Mouse (Mus musculus): ENCODE measurements at regions not wholly inside any gene's neighbourhood (a gene's known extent, or its start where the extent isn't known, plus 50 kb on each side); places are given as distances from the start of the nearest gene placed in this dataset.

GRCm38 (mm10) chr13:52374781-52375180, 156.3 kb downstream of the Diras2 start:
- H3K27me3 ChIP-seq (ENCODE audit: low read depth, poor library complexity, severe bottlenecking): no peaks in the 10 kb centered on the region
- WGBS: 75% methylated on average over 3 of the region's 3 CpGs
- H3K9me3 ChIP-seq (replicated peaks): no peaks in the 10 kb centered on the region; the same call in 1 of the 2 replicates
- no peaks in the 10 kb centered on the region for H3K36me3 ChIP-seq
- no peak overlapping the region for H3K27ac ChIP-seq
- no peaks in the 10 kb centered on the region for H3K4me1 ChIP-seq
- peak; percentile 10 for DNase-seq (ENCODE audit: low spot score)
- no peak overlapping the region for H3K4me3 ChIP-seq

GRCm38 (mm10) chr13:52378236-52378635, 152.8 kb downstream of the Diras2 start:
- Histone ChIP-seq H3K4me3 (no peak overlapping the region), H3K4me1 (no peaks in the 10 kb centered on the region), H3K27ac (no peak overlapping the region), H3K27me3 (ENCODE audit: low read depth, poor library complexity, severe bottlenecking) (no peaks in the 10 kb centered on the region), H3K36me3 (no peaks in the 10 kb centered on the region), H3K9me3 (replicated peaks) (no peaks in the 10 kb centered on the region; the same call in 1 of the 2 replicates)
- peak; percentile 8 for DNase-seq (ENCODE audit: low spot score)
- WGBS: 56% methylated on average over 1 of the region's 1 CpGs

GRCm38 (mm10) chr13:52389271-52389670, 141.8 kb downstream of the Diras2 start:
- Histone ChIP-seq H3K4me1 (no peaks in the 10 kb centered on the region), H3K4me3 (no peak overlapping the region), H3K27me3 (ENCODE audit: low read depth, poor library complexity, severe bottlenecking) (no peaks in the 10 kb centered on the region), H3K9me3 (replicated peaks) (no peaks in the 10 kb centered on the region), H3K27ac (no peak overlapping the region), H3K36me3 (no peaks in the 10 kb centered on the region)
- 90% methylated on average over 5 of the region's 5 CpGs for WGBS
- DNase-seq (ENCODE audit: low spot score): no peak

GRCm38 (mm10) chr13:52395786-52396185, 135.3 kb downstream of the Diras2 start:
- H3K4me1 ChIP-seq: no peaks in the 10 kb centered on the region
- no peaks in the 10 kb centered on the region for H3K36me3 ChIP-seq
- no peaks in the 10 kb centered on the region for H3K9me3 ChIP-seq (replicated peaks)
- no peak for DNase-seq (ENCODE audit: low spot score)
- H3K27ac ChIP-seq: no peak overlapping the region
- no peaks in the 10 kb centered on the region for H3K27me3 ChIP-seq (ENCODE audit: low read depth, poor library complexity, severe bottlenecking)
- H3K4me3 ChIP-seq: no peak overlapping the region
- WGBS: 91% methylated on average over 8 of the region's 8 CpGs

GRCm38 (mm10) chr13:52398344-52398743, 132.7 kb downstream of the Diras2 start:
- Histone ChIP-seq H3K4me3 (no peak overlapping the region), H3K4me1 (no peaks in the 10 kb centered on the region), H3K27me3 (ENCODE audit: low read depth, poor library complexity, severe bottlenecking) (no peaks in the 10 kb centered on the region), H3K27ac (no peak overlapping the region), H3K9me3 (replicated peaks) (no peaks in the 10 kb centered on the region), H3K36me3 (no peaks in the 10 kb centered on the region)
- WGBS: 89% methylated on average over 6 of the region's 6 CpGs
- no peak for DNase-seq (ENCODE audit: low spot score)

GRCm38 (mm10) chr13:52399143-52399542, 131.9 kb downstream of the Diras2 start:
- Histone ChIP-seq H3K27ac (no peak overlapping the region), H3K4me3 (no peak overlapping the region), H3K36me3 (no peaks in the 10 kb centered on the region), H3K9me3 (replicated peaks) (no peaks in the 10 kb centered on the region), H3K27me3 (ENCODE audit: low read depth, poor library complexity, severe bottlenecking) (no peaks in the 10 kb centered on the region), H3K4me1 (no peaks in the 10 kb centered on the region)
- DNase-seq (ENCODE audit: low spot score): no peak
- WGBS: 92% methylated on average over 2 of the region's 2 CpGs

GRCm38 (mm10) chr13:52403805-52404204, 127.3 kb downstream of the Diras2 start:
- Histone ChIP-seq H3K4me3 (no peak overlapping the region), H3K4me1 (peaks cover 4% of the 10 kb centered on the region; the same call in 1 of the 2 replicates), H3K27ac (no peak overlapping the region), H3K36me3 (no peaks in the 10 kb centered on the region), H3K9me3 (replicated peaks) (no peaks in the 10 kb centered on the region), H3K27me3 (ENCODE audit: low read depth, poor library complexity, severe bottlenecking) (no peaks in the 10 kb centered on the region)
- WGBS: 94% methylated on average over 3 of the region's 3 CpGs
- DNase-seq (ENCODE audit: low spot score): no peak

GRCm38 (mm10) chr13:52416301-52416700, 114.8 kb downstream of the Diras2 start:
- Histone ChIP-seq H3K27me3 (ENCODE audit: low read depth, poor library complexity, severe bottlenecking) (no peaks in the 10 kb centered on the region), H3K36me3 (no peaks in the 10 kb centered on the region), H3K4me1 (no peaks in the 10 kb centered on the region), H3K27ac (no peak overlapping the region), H3K4me3 (no peak overlapping the region), H3K9me3 (replicated peaks) (no peaks in the 10 kb centered on the region)
- DNase-seq (ENCODE audit: low spot score): no peak
- 44% methylated on average over 1 of the region's 1 CpGs for WGBS

GRCm38 (mm10) chr13:52422456-52422855, 108.6 kb downstream of the Diras2 start:
- no peak for DNase-seq (ENCODE audit: low spot score)
- Histone ChIP-seq H3K36me3 (no peaks in the 10 kb centered on the region), H3K4me1 (no peaks in the 10 kb centered on the region), H3K4me3 (no peak overlapping the region), H3K9me3 (replicated peaks) (no peaks in the 10 kb centered on the region), H3K27me3 (ENCODE audit: low read depth, poor library complexity, severe bottlenecking) (no peaks in the 10 kb centered on the region), H3K27ac (no peak overlapping the region)
- 89% methylated on average over 3 of the region's 3 CpGs for WGBS

- DNase-seq (ENCODE audit: low spot score): no peak
- Histone ChIP-seq H3K4me3 (no peak overlapping the region), H3K27ac (no peak overlapping the region), H3K9me3 (replicated peaks) (no peaks in the 10 kb centered on the region), H3K27me3 (ENCODE audit: low read depth, poor library complexity, severe bottlenecking) (no peaks in the 10 kb centered on the region), H3K4me1 (no peaks in the 10 kb centered on the region), H3K36me3 (no peaks in the 10 kb centered on the region)
- WGBS: 97% methylated on average over 5 of the region's 5 CpGs
These were observed 102.6 kb downstream of the Diras2 start for GRCm38 (mm10) chr13:52428527-52428926.

GRCm38 (mm10) chr13:52436756-52437155, 94.3 kb downstream of the Diras2 start:
- Histone ChIP-seq H3K27ac (no peak overlapping the region), H3K36me3 (no peaks in the 10 kb centered on the region), H3K27me3 (ENCODE audit: low read depth, poor library complexity, severe bottlenecking) (no peaks in the 10 kb centered on the region), H3K9me3 (replicated peaks) (no peaks in the 10 kb centered on the region), H3K4me3 (no peak overlapping the region), H3K4me1 (no peaks in the 10 kb centered on the region)
- 83% methylated on average over 8 of the region's 8 CpGs for WGBS
- no peak for DNase-seq (ENCODE audit: low spot score)

- Histone ChIP-seq H3K27me3 (ENCODE audit: low read depth, poor library complexity, severe bottlenecking) (no peaks in the 10 kb centered on the region), H3K27ac (no peak overlapping the region), H3K36me3 (no peaks in the 10 kb centered on the region), H3K9me3 (replicated peaks) (no peaks in the 10 kb centered on the region), H3K4me3 (no peak overlapping the region), H3K4me1 (no peaks in the 10 kb centered on the region)
- 88% methylated on average over 10 of the region's 10 CpGs for WGBS
- DNase-seq (ENCODE audit: low spot score): no peak
These were observed 85.6 kb downstream of the Diras2 start for GRCm38 (mm10) chr13:52445513-52445912.

- H3K4me3 ChIP-seq: no peak overlapping the region
- peaks cover 10% of the 10 kb centered on the region; the same call in 1 of the 2 replicates for H3K4me1 ChIP-seq
- WGBS: 89% methylated on average over 11 of the region's 11 CpGs
- H3K27me3 ChIP-seq (ENCODE audit: low read depth, poor library complexity, severe bottlenecking): no peaks in the 10 kb centered on the region
- no peak overlapping the region for H3K27ac ChIP-seq
- H3K36me3 ChIP-seq: no peaks in the 10 kb centered on the region
- no peak for DNase-seq (ENCODE audit: low spot score)
- no peaks in the 10 kb centered on the region for H3K9me3 ChIP-seq (replicated peaks)
These were observed 82.2 kb downstream of the Diras2 start for GRCm38 (mm10) chr13:52448902-52449301.

- H3K9me3 ChIP-seq (replicated peaks): no peaks in the 10 kb centered on the region
- no peak for DNase-seq (ENCODE audit: low spot score)
- 87% methylated on average over 9 of the region's 9 CpGs for WGBS
- no peak overlapping the region for H3K27ac ChIP-seq
- peaks cover 17% of the 10 kb centered on the region for H3K4me1 ChIP-seq
- H3K4me3 ChIP-seq: no peak overlapping the region
- H3K27me3 ChIP-seq (ENCODE audit: low read depth, poor library complexity, severe bottlenecking): no peaks in the 10 kb centered on the region
- H3K36me3 ChIP-seq: no peaks in the 10 kb centered on the region
These were observed 79.6 kb downstream of the Diras2 start for GRCm38 (mm10) chr13:52451486-52451885.
